Mouse (Mus musculus): ENCODE data around the gene Hacd2. TPM values are rescaled to one million over a fixed set of nuclear protein-coding genes. Genes with fewer than 3 reads are reported as not detected.

The Hacd2 gene
- polyA plus RNA-seq, 1 experiment from 2014 or later: 132 TPM

GRCm38 (mm10) chr16:35038343-35039057, 16.3 kb downstream of the Hacd2 start:
- no peak for ATAC-seq (ENCODE audit: insufficient number of reproducible peaks, low FRiP score, low TSS enrichment, low read depth)
- no peaks in the 10 kb centered on the region for H3K27me3 ChIP-seq
- no peaks in the 10 kb centered on the region; the same call in 1 of the 2 replicates for H3K4me1 ChIP-seq
- H3K4me3 ChIP-seq: no peak overlapping the region
- H3K9me3 ChIP-seq: no peaks in the 10 kb centered on the region
- no peak overlapping the region for H3K4me2 ChIP-seq
- H3K36me3 ChIP-seq: no peaks in the 10 kb centered on the region
- WGBS: 25% methylated on average over 4 of the region's 4 CpGs
- H3K27ac ChIP-seq: no peak overlapping the region
- no peak overlapping the region for H3K9ac ChIP-seq

- Histone ChIP-seq H3K9me3 (no peaks in the 10 kb centered on the region), H3K4me3 (no peak overlapping the region), H3K36me3 (no peaks in the 10 kb centered on the region), H3K9ac (no peak overlapping the region), H3K27ac (0 out of 2 replicates have a peak overlapping the region, but pooled peaks have one; percentile 8), H3K4me1 (no peaks in the 10 kb centered on the region; the same call in 1 of the 2 replicates), H3K4me2 (no peak overlapping the region), H3K27me3 (no peaks in the 10 kb centered on the region)
- no peak for ATAC-seq (ENCODE audit: insufficient number of reproducible peaks, low FRiP score, low TSS enrichment, low read depth)
- WGBS: 61% methylated on average over 1 of the region's 1 CpGs
Observed at GRCm38 (mm10) chr16:35040154-35040553, 17.9 kb downstream of the Hacd2 start.

- Histone ChIP-seq H3K4me1 (no peaks in the 10 kb centered on the region; the same call in 1 of the 2 replicates), H3K4me3 (no peak overlapping the region), H3K4me2 (no peak overlapping the region), H3K27me3 (no peaks in the 10 kb centered on the region), H3K27ac (no peak overlapping the region), H3K36me3 (no peaks in the 10 kb centered on the region), H3K9me3 (no peaks in the 10 kb centered on the region), H3K9ac (no peak overlapping the region)
- no peak for ATAC-seq (ENCODE audit: insufficient number of reproducible peaks, low FRiP score, low TSS enrichment, low read depth)
- WGBS: 85% methylated on average over 7 of the region's 7 CpGs
Observed at GRCm38 (mm10) chr16:35041001-35041400, 18.8 kb downstream of the Hacd2 start.

GRCm38 (mm10) chr16:35046081-35046775, 24.0 kb downstream of the Hacd2 start:
- 0 out of 2 replicates have a peak, but pooled peaks cover 3% of the 10 kb centered on the region for H3K4me1 ChIP-seq
- H3K27ac ChIP-seq: no peak overlapping the region
- no peak overlapping the region for H3K9ac ChIP-seq
- no peak overlapping the region for H3K4me2 ChIP-seq
- H3K27me3 ChIP-seq: no peaks in the 10 kb centered on the region
- H3K36me3 ChIP-seq: no peaks in the 10 kb centered on the region
- H3K9me3 ChIP-seq: no peaks in the 10 kb centered on the region
- WGBS: 71% methylated on average over 6 of the region's 6 CpGs
- no peak for ATAC-seq (ENCODE audit: insufficient number of reproducible peaks, low FRiP score, low TSS enrichment, low read depth)
- H3K4me3 ChIP-seq: no peak overlapping the region

DNA sequence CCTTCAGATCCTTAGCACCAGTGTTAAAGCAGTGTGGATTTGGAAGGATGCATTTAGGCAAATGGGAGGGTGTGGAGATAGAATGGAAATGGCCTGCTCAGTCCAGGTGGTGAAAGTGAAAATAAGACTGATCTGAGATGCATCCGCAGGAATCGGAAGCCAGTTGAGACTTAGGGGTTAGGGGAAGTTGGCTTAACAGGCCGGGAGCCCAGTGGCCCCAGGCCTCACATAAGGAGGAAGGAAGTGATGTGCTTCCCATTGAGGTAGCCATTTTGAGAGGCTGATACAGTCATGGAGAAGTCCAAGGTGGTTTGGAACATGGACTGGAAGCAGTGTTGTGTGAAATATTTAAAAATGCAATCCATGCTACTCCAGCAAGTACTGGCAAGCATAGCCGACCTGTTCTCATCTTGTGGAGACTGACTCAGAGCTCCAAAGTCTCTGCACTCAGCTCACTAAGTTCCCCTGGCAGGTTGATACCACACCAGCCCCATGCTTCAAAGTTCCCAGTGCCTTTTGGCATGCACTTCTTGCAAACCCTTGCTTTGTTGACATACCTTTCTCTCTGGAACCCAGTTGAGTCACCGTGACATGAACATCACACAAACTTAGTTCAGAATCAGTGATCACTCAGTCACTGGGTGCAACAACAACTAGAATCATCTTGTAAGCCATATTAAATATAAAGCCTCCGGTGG, 25.2 kb downstream of the Hacd2 start:
- Histone ChIP-seq H3K27ac (no peak overlapping the region), H3K36me3 (no peaks in the 10 kb centered on the region), H3K27me3 (no peaks in the 10 kb centered on the region), H3K9me3 (no peaks in the 10 kb centered on the region), H3K4me1 (0 out of 2 replicates have a peak, but pooled peaks cover 3% of the 10 kb centered on the region), H3K9ac (no peak overlapping the region), H3K4me3 (no peak overlapping the region), H3K4me2 (no peak overlapping the region)
- ATAC-seq (ENCODE audit: insufficient number of reproducible peaks, low FRiP score, low TSS enrichment, low read depth): no peak
- 85% methylated on average over 6 of the region's 6 CpGs for WGBS

DNA sequence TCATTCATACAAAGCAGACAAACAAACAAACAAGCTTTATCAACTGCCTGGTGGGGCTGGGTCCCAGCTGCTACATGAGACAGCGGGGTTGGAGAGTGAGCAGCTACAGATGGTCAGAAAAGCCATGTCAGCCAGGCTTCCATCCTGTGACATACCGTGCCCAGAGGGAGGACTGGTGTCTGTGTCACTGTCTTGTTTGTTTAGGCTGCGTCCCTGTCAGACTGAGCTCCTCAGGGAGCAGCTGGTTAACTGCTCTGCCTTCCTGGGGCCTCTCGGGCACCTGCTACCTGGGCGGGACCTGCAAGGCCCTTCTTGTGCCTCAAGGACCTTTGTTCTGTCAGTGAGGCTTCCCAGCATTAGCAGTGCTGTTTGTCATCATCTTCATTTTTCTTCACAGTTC, 28.8 kb downstream of the Hacd2 start:
- no peak for ATAC-seq (ENCODE audit: insufficient number of reproducible peaks, low FRiP score, low TSS enrichment, low read depth)
- H3K36me3 ChIP-seq: no peaks in the 10 kb centered on the region
- no peak overlapping the region for H3K27ac ChIP-seq
- no peaks in the 10 kb centered on the region for H3K27me3 ChIP-seq
- WGBS: 66% methylated on average over 5 of the region's 5 CpGs
- H3K9ac ChIP-seq: no peak overlapping the region
- 0 out of 2 replicates have a peak, but pooled peaks cover 3% of the 10 kb centered on the region for H3K4me1 ChIP-seq
- no peak overlapping the region for H3K4me2 ChIP-seq
- no peak overlapping the region for H3K4me3 ChIP-seq
- no peaks in the 10 kb centered on the region for H3K9me3 ChIP-seq

DNA sequence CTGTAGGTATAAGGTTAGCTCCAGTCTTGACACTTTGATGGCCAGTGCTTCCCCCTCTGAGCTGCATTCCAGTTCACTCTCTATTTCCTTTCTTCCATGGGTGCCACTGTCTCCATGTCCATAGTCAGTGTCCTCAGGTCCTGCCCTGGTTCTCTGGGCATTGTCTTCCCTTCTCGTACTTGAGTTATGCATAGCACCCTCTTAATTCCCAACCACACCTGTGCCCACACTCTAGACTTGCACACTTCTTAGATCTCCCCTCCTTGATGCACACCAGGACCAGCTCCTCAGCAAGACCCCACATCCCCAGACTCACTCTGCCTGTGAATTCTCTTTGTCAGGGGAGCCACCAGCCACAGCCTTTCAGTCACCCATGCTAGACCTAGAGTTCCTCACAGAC, 30.0 kb downstream of the Hacd2 start:
- Histone ChIP-seq H3K4me1 (0 out of 2 replicates have a peak, but pooled peaks cover 3% of the 10 kb centered on the region), H3K9me3 (no peaks in the 10 kb centered on the region), H3K36me3 (no peaks in the 10 kb centered on the region), H3K4me2 (no peak overlapping the region), H3K27me3 (no peaks in the 10 kb centered on the region), H3K4me3 (no peak overlapping the region), H3K9ac (no peak overlapping the region), H3K27ac (no peak overlapping the region)
- ATAC-seq (ENCODE audit: insufficient number of reproducible peaks, low FRiP score, low TSS enrichment, low read depth): no peak
- 86% methylated on average over 1 of the region's 1 CpGs for WGBS

GRCm38 (mm10) chr16:35054432-35055193, 32.4 kb downstream of the Hacd2 start:
- Histone ChIP-seq H3K4me1 (no peaks in the 10 kb centered on the region), H3K27ac (no peak overlapping the region), H3K9me3 (no peaks in the 10 kb centered on the region), H3K4me3 (no peak overlapping the region), H3K4me2 (no peak overlapping the region), H3K9ac (no peak overlapping the region), H3K36me3 (no peaks in the 10 kb centered on the region), H3K27me3 (no peaks in the 10 kb centered on the region)
- WGBS: 87% methylated on average over 8 of the region's 8 CpGs
- ATAC-seq (ENCODE audit: insufficient number of reproducible peaks, low FRiP score, low TSS enrichment, low read depth): no peak

GRCm38 (mm10) chr16:35055194-35055506, 32.9 kb downstream of the Hacd2 start:
- WGBS: 66% methylated on average over 1 of the region's 1 CpGs
- no peak overlapping the region for H3K4me3 ChIP-seq
- no peak for ATAC-seq (ENCODE audit: insufficient number of reproducible peaks, low FRiP score, low TSS enrichment, low read depth)
- H3K27me3 ChIP-seq: no peaks in the 10 kb centered on the region
- no peak overlapping the region for H3K27ac ChIP-seq
- no peak overlapping the region for H3K4me2 ChIP-seq
- no peaks in the 10 kb centered on the region for H3K4me1 ChIP-seq
- H3K9ac ChIP-seq: no peak overlapping the region
- no peaks in the 10 kb centered on the region for H3K36me3 ChIP-seq
- no peaks in the 10 kb centered on the region for H3K9me3 ChIP-seq

GRCm38 (mm10) chr16:35055861-35056260, 33.6 kb downstream of the Hacd2 start:
- Histone ChIP-seq H3K4me3 (no peak overlapping the region), H3K27me3 (no peaks in the 10 kb centered on the region), H3K36me3 (no peaks in the 10 kb centered on the region), H3K4me2 (no peak overlapping the region), H3K27ac (no peak overlapping the region), H3K9ac (no peak overlapping the region), H3K4me1 (no peaks in the 10 kb centered on the region), H3K9me3 (no peaks in the 10 kb centered on the region)
- 94% methylated on average over 1 of the region's 1 CpGs for WGBS
- ATAC-seq (ENCODE audit: insufficient number of reproducible peaks, low FRiP score, low TSS enrichment, low read depth): no peak

GRCm38 (mm10) chr16:35056306-35056705, 34.1 kb downstream of the Hacd2 start:
- H3K27ac ChIP-seq: no peak overlapping the region
- H3K9me3 ChIP-seq: no peaks in the 10 kb centered on the region
- 16% methylated on average over 5 of the region's 5 CpGs for WGBS
- H3K4me1 ChIP-seq: no peaks in the 10 kb centered on the region
- H3K4me2 ChIP-seq: no peak overlapping the region
- ATAC-seq (ENCODE audit: insufficient number of reproducible peaks, low FRiP score, low TSS enrichment, low read depth): no peak
- no peak overlapping the region for H3K4me3 ChIP-seq
- H3K27me3 ChIP-seq: no peaks in the 10 kb centered on the region
- no peak overlapping the region for H3K9ac ChIP-seq
- H3K36me3 ChIP-seq: no peaks in the 10 kb centered on the region

Data from limb, embryonic 15.5 days (tissue).